Mouse (Mus musculus) cerebellum, adult 11-12 months (tissue): Measurements from ENCODE around the gene Gm47283.
A peak's percentile ranks its signal among the peaks of the same experiment; 100 is the strongest.
"Not testable (repeated sequence)": the region's sequence is repeated elsewhere in the genome, so short reads cannot be mapped to it uniquely, and the experiment has no call there.

Experiments used
- DNase-seq: peaks from one replicate; pipeline ENCODE4 v3.0.0; 2022

Gm47283 gene

GRCm38 (mm10) chrY:90784438-90784837 lies at the start of gene Gm47283:
Gene Gm47283 (plus strand): TSS chrY:90784738.
- DNase-seq = not testable (repeated sequence)

DNA sequence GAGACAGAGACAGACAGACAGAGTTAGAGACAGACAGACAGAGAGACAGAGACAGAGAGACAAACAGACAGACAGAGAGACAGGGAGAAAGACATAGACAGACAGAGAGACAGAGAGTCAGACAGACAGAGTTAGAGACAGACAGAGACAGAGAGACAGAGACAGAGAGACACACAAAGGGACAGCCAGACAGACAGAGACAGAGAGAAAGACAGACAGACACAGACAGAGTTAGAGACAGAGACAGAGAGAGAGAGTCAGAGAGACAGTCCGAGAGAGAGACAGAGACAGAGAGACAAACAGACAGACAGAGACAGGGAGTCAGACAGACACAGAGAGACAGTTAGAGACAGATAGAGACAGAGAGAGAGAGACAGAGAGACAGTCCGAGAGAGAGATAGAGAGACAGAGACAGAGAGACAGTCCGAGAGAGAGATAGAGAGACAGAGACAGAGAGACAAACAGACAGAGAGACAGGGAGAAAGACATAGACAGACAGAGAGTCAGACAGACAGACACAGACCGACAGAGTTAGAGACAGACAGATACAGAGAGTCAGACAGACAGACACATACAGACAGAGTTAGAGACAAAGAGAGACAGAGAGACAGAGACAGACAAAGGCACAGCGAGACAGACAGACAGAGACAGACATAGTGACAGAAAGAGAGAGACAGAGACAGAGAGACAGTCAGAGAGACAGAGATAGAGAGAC lies 49.2 kb upstream of the Gm47283 start:
- DNase-seq = not testable (repeated sequence)

DNA sequence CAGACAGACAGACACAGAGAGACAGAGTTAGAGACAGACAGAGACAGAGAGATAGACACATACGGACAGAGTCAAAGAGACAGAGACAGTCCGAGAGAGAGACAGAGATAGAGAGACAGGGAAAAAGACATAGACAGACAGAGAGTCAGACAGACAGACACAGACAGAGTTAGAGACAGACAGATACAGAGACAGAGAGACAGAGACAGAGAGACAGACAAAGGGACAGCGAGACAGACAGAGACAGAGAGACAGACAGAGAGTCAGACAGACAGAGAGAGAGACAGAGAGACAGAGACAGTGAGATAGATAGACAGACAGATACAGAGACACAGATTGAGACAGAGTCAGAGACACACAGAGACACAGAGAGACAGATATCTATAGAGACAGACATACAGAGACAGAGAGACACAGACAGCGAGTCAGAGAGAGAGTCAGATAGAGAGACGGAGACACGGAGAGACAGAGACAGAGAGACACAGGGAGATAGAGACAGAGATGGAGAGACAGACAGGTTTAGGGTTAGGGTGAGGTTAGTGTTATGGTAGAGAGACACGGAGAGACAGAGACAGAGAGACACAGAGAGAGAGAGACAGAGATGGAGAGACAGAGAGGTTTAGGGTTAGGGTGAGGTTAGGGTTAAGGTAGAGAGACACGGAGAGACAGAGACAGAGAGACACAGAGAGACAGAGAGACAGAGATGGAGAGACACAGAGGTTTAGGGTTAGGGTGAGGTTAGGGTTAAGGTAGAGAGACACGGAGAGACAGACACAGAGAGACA lies 48.1 kb upstream of the Gm47283 start:
- not testable (repeated sequence) for DNase-seq

DNA sequence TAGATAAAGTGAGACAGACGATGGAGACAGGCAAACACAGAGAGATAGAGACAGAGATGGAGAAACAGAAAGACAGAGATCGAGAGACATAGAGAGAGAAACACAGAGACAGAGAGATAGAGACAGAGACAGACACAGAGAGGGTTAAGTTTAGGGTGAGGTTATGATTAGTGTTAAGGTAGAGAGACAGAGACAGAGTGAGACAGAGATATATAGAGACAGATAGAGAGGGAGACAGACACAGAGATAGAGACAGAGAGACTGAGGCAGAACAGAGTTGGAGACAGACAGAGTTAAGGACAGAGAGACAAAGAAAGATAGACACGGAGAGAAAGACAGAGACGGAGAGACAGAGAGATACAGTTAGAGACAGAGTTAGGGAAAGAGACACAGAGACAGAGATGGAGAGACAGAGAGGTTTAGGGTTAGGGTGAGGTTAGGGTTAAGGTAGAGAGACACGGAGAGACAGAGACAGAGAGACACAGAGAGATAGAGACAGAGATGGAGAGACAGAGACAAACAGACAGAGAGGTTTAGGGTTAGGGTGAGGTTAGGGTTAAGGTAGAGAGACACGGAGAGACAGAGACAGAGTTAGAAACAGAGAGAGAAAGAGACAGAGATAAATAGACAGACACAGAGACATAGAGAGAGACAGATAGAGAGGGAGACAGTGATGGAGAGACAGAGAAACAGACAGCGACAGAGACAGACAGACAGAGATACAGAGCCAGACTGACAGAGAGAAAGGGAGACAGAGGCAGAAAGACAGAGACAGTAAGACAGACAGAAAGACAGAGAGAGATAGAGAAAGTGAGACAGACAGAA lies 46.7 kb upstream of the Gm47283 start:
- no peak for DNase-seq

DNA sequence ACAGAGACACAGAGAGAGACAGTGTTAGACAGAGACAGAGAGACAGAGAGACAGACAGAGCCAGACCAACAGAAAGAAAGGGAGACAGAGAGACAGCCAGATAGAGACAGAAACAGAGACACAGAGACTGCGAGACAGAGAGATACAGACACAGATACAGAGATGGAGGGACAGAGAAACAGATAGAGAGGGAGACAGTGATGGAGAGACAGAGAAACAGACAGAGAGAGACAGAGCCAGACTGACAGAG lies 46.2 kb upstream of the Gm47283 start:
- DNase-seq = no peak

DNA sequence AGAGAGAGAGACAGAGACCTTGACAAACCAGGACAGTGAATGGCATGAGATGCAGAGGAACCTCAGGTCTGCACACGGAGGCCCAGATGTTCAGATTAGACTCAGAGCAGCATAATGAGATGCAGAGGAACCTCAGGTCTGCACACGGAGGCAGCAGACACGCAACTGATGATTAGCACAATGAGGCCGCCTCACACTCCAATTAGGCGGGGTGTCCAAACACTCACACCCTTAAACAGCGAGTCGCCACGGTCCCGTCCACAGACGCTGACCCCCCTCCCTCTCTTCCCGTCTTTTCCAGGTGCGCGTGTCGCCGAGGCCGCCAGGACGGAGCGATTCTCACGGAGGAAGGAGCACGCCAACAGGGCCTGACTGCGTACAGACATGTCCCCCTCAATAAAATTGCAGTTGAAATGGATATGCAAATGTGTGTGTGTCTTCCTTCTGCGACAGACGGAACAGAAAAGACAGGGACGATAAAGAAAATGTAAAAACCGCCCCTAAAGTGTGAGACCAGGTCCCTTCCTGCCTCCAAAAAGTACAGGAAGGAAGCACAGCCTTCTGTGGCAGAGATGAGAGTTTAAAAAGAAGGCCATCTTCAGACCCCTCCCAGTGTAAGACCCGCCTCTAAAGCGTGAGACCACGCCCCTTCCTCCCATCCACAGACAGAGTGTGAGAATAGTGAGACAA lies 45.6 kb upstream of the Gm47283 start:
- DNase-seq = peak; percentile 54

- DNase-seq = peak; percentile 61
These were observed 45.0 kb upstream of the Gm47283 start for GRCm38 (mm10) chrY:90739531-90740012.

DNA sequence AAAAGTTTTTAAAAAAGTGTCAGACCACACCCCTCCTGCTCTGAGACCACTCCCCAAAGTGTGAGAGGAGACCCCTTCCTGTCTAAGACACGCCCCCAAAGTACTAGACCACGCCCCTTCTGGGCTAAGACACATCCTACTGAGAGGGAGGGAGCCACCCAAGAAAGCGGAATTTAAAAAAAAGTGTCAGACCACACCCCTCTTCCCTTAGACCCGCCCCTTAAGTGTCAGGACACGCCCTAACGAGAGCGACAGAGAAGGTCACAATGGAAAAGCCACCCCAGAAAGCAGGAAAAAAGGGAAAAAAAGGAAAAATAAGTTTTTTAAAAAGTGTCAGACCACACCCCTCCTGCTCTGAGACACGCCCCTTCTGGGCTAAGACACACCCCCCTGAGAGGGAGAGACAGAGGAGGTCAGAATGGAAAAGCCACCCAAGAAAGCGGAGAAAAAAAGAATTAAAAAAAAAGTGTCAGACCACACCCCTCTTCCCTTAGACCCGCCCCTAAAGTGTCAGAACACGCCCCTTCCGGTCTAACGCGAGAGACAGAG lies 44.5 kb upstream of the Gm47283 start:
- peak; percentile 65 for DNase-seq

DNA sequence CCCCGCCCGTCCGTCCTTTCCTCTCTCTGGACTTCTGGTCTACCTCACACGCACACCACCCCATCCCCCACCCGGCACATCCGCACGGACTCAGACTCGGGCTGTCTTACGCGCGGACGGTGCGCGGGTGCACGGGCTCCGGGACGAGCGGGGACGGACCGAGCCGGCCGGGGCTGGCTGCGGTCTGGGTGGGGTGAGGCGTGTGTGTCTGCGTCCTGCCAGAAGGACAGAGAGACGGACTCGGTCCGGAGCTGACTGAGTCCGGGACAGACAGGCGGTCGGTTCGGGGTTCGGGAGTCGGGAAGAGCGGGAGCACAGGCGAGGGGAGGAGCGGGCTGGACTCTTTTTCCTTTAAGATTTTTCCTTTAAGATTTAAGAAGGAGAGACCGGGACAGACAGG lies 43.5 kb upstream of the Gm47283 start:
- peak; percentile 43 for DNase-seq

DNA sequence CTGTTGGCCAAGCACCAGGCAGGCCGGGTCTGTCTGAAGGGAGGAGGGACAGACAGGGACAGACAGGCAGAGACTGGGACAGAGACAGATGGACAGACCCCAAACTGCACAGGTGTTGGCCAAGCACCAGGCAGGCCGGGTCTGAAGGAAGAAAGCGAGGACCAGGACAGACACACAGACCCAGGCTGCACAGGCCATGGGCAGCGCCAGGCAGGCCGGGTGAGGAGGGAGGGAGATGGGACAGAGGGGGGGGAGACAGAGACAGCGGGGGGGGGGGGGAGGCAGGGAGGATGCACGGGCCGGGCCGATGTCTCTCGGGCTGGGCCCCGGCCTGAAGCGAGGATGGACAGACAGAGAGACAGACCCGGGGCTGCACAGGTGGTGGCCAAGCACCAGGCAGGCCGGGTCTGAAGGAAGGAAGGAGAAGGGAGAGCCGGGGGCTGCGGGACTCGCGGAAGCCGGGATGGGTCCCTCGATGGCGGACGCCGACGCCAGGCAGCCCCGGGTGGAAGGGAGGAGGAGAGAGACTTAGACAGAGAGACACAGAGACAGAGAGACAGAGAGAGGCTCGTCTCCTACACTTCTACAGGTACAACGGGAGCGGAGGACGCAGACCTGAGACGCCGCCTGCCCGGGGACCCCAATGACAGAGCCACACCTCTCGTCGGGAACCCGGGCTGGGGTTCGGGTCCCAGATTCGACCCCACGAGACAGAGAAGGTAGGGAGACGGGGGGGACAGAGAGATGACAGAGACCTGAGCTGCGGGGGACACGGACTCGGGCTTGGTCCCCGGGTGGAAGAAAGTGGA lies 42.9 kb upstream of the Gm47283 start:
- peak; percentile 72 for DNase-seq

GRCm38 (mm10) chrY:90742261-90743052 lies 42.1 kb upstream of the Gm47283 start:
- DNase-seq = peak; percentile 48

DNA sequence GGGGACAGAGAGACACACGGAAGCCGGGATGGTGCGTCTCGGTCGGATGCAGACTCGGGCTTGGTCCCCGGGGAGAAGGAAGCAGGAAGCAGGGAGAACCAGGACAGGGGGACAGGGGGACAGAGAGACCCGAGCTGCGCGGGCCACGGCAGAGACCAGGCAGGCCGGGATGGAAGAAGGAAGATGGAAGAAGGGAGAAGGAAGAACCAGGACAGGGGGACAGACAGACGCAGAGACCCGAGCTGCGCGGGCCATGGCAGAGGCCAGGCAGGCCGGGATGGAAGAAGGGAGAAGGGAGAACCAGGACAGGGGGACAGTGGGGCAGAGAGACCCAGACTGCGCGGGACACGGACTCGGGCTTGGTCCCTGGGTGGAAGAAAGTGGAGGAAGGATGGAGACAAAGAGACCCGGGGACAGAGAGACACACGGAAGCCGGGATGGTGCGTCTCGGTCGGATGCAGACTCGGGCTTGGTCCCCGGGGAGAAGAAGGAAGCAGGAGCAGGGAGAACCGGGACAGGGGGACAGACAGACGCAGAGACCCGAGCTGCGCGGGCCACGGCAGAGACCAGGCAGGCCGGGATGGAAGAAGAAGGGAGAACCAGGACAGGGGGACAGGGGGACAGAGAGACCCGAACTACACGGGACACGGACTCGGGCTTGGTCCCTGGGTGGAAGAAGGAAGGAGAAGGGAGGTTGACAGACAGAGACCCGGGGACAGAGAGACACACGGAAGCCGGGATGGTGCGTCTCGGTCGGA lies 41.3 kb upstream of the Gm47283 start:
- peak; percentile 48 for DNase-seq

GRCm38 (mm10) chrY:90743811-90744220 lies 40.7 kb upstream of the Gm47283 start:
- peak; percentile 47 for DNase-seq

DNA sequence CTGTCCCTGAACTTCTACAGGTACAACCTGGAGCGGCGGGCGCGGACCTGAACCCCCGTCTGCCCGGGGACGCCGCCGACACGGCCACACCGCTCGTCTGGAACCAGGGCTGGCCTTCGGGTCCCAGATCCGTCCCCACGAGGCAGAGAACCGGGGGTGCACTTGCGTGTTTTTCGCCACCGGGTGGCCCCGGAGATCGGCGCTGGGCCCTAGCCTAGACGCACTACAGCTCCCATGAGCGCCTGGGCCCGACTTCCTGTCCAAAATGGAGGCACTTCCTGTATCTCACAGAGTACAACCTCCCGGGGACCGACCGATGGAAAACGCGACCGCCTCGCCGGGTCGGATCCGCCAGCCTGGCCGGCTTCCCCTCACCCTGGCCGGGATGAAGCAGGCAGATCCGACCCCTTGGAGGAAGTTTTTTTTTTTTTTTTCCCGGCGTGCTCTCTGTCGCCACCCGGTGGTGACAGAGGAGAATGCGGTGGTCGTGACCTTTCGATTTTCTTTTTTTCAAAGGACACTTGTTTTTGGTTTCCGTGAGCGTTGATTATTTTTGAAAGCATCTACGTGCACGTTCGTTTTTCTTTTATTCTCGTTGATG lies 40.1 kb upstream of the Gm47283 start:
- DNase-seq = peak; percentile 97

GRCm38 (mm10) chrY:90745256-90745655 lies 39.3 kb upstream of the Gm47283 start:
- not testable (repeated sequence) for DNase-seq

GRCm38 (mm10) chrY:90754721-90755120 lies 29.8 kb upstream of the Gm47283 start, which contains the start of gene Gm21860:
Gene Gm21860 (minus strand): TSS chrY:90754821.
- not testable (repeated sequence) for DNase-seq

DNA sequence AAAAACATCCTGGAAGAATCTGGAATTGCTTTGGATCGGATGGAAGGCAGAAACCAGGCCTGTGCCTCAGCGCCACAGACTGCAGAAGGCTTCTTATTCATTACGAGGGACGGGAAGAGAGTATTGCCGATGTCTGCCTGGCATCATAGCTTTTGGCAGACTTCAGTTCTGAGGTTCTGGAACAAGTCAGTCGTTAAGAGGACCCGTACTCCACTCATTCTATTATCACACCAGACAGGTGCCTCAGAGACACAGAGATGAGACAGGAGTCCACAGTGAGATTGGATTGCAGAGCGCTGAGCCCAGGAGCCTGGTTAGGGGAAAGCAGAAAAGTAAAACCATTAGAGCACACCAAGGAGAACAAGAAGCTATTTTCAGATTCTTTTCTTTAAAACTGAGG lies 54.5 kb downstream of the Gm47283 start, which contains the start of gene Gm21748:
Gene Gm21748 (minus strand): TSS at position 101 of the 400 bp plus-strand sequence.
- DNase-seq = not testable (repeated sequence)
